Mouse (Mus musculus): Measurements from ENCODE around the gene Lrrc8d.

GRCm38 (mm10) chr5:105792853-105793547, 93.2 kb downstream of the Lrrc8d start:
- TF ChIP-seq POLR2A (IDR thresholded peaks at IDR 0.05; ENCODE audit: insufficient read length, low read depth) (no peak), USF1 (IDR thresholded peaks at IDR 0.05; ENCODE audit: low read depth) (no peak), CEBPB (IDR thresholded peaks at IDR 0.05; ENCODE audit: insufficient read depth, poor library complexity, severe bottlenecking) (no peak), TCF3 (IDR thresholded peaks at IDR 0.05; ENCODE audit: insufficient read length, low read depth) (no peak)

Data from myocyte (in vitro differentiated cells).